Mouse (Mus musculus): ENCODE measurements at regions not wholly inside any gene's neighbourhood (a gene's known extent, or its start where the extent isn't known, plus 50 kb on each side); places are given as distances from the start of the nearest gene placed in this dataset.
"Not testable (repeated sequence)": the region's sequence is repeated elsewhere in the genome, so short reads cannot be mapped to it uniquely, and the experiment has no call there.

- Histone ChIP-seq H3K36me3 (ENCODE audit: insufficient read depth, low read length) (no peaks in the 10 kb centered on the region), H3K4me3 (replicated peaks; ENCODE audit: low read length) (no peak overlapping the region), H3K4me1 (replicated peaks; ENCODE audit: low read depth, low read length) (no peaks in the 10 kb centered on the region), H3K27me3 (ENCODE audit: insufficient read depth, low read length) (no peaks in the 10 kb centered on the region), H3K9me3 (ENCODE audit: low read length) (no peaks in the 10 kb centered on the region)
- TF ChIP-seq POU5F1 (IDR thresholded peaks at IDR 0.05; ENCODE audit: borderline replicate concordance, low read length) (no peak), CTCF (conservative IDR thresholded peaks at IDR 0.05; ENCODE audit: low read length) (no peak), NANOG (IDR thresholded peaks at IDR 0.05; ENCODE audit: borderline replicate concordance, low read length) (no peak)
These were observed 103.2 kb upstream of the Kmt2e start for GRCm38 (mm10) chr5:23331041-23331440.

- H3K27me3 ChIP-seq (ENCODE audit: insufficient read depth, low read length), result no peaks in the 10 kb centered on the region
- no peaks in the 10 kb centered on the region for H3K36me3 ChIP-seq (ENCODE audit: insufficient read depth, low read length)
- peak overlapping the region; percentile 56; the same call in 1 of the 2 replicates for H3K4me3 ChIP-seq (replicated peaks; ENCODE audit: low read length)
- H3K4me1 ChIP-seq (replicated peaks; ENCODE audit: low read depth, low read length), result 0 out of 2 replicates have a peak, but pooled peaks cover 3% of the 10 kb centered on the region
- TF ChIP-seq NANOG (IDR thresholded peaks at IDR 0.05; ENCODE audit: borderline replicate concordance, low read length), result no peak
- TF ChIP-seq POU5F1 (IDR thresholded peaks at IDR 0.05; ENCODE audit: borderline replicate concordance, low read length), result no peak
- TF ChIP-seq CTCF (conservative IDR thresholded peaks at IDR 0.05; ENCODE audit: low read length), result no peak
- peaks cover 10% of the 10 kb centered on the region for H3K9me3 ChIP-seq (ENCODE audit: low read length)
These were observed 87.0 kb upstream of the Kmt2e start for GRCm38 (mm10) chr5:23347208-23347607.

GRCm38 (mm10) chr5:23350647-23351046, 83.6 kb upstream of the Kmt2e start:
- not testable (repeated sequence) for H3K27me3 ChIP-seq (ENCODE audit: insufficient read depth, low read length); H3K4me1 ChIP-seq (replicated peaks; ENCODE audit: low read depth, low read length); H3K4me3 ChIP-seq (replicated peaks; ENCODE audit: low read length); H3K9me3 ChIP-seq (ENCODE audit: low read length); H3K36me3 ChIP-seq (ENCODE audit: insufficient read depth, low read length)

- not testable (repeated sequence) for H3K27me3 ChIP-seq (ENCODE audit: insufficient read depth, low read length); H3K36me3 ChIP-seq (ENCODE audit: insufficient read depth, low read length); H3K4me1 ChIP-seq (replicated peaks; ENCODE audit: low read depth, low read length); H3K4me3 ChIP-seq (replicated peaks; ENCODE audit: low read length)
- H3K9me3 ChIP-seq (ENCODE audit: low read length), result peaks cover 14% of the 10 kb centered on the region
These were observed 71.8 kb upstream of the Kmt2e start for GRCm38 (mm10) chr5:23362412-23362811.
